Mouse (Mus musculus) ES-Bruce4 (cell line): ENCODE data around the gene Obp2a. TPM values are rescaled to one million over a fixed set of nuclear protein-coding genes. Genes with fewer than 3 reads are reported as not detected.
"Not testable (repeated sequence)": the region's sequence is repeated elsewhere in the genome, so short reads cannot be mapped to it uniquely, and the experiment has no call there.

Experiments used
- H3K27ac ChIP-seq: 2 replicates; pipeline ENCODE4 v1.5.1; 2012; ENCODE audit warnings: low read length, inconsistent platforms; ENCODE audit not compliant: insufficient read depth
- H3K27me3 ChIP-seq: 2 replicates; pipeline ENCODE4 v1.6.1; 2012; ENCODE audit warnings: mild to moderate bottlenecking, low read length, inconsistent platforms; ENCODE audit not compliant: control insufficient read depth, poor library complexity, insufficient read depth, severe bottlenecking
- H3K36me3 ChIP-seq: 2 replicates; pipeline ENCODE4 v1.6.1; 2012; ENCODE audit warnings: inconsistent platforms, mild to moderate bottlenecking, low read length, moderate library complexity; ENCODE audit not compliant: control insufficient read depth, poor library complexity, insufficient read depth, severe bottlenecking
- H3K4me1 ChIP-seq: one replicate; pipeline ENCODE4 v1.8.1; 2011; ENCODE audit warnings: low read length; ENCODE audit not compliant: control insufficient read depth, insufficient read depth
- H3K4me3 ChIP-seq: 2 replicates; pipeline ENCODE4 v1.5.1; 2011; ENCODE audit warnings: low read depth, mild to moderate bottlenecking, low read length
- H3K9ac ChIP-seq: 2 replicates; pipeline ENCODE4 v1.6.1; 2012; ENCODE audit warnings: low read depth, mild to moderate bottlenecking, inconsistent platforms; ENCODE audit not compliant: poor library complexity, severe bottlenecking
- H3K9me3 ChIP-seq: replicated peaks from 2 replicates; pipeline ENCODE4 v1.6.1; 2012; ENCODE audit warnings: mild to moderate bottlenecking, low read length, inconsistent platforms; ENCODE audit not compliant: control insufficient read depth, poor library complexity, insufficient read depth, severe bottlenecking
- CTCF ChIP-seq: IDR thresholded peaks from one replicate; pipeline ENCODE4 v1.8.1; 2011; ENCODE audit warnings: low read depth, low read length
- EP300 ChIP-seq: IDR thresholded peaks from 2 replicates; pipeline ENCODE4 v1.6.1; 2011; ENCODE audit warnings: low read depth, low read length; ENCODE audit not compliant: insufficient read depth
- POLR2A ChIP-seq: IDR thresholded peaks from one replicate; pipeline ENCODE4 v1.8.1; 2011; ENCODE audit warnings: low read length; ENCODE audit not compliant: insufficient read depth
- polyA plus RNA-seq: library from polyadenylated mRNA; stranded (reverse); fragments of >200 nt; gene quantifications from 2 replicates; pipeline ENCODE4 v1.2.4, GENCODE M21; 2011; ENCODE audit warnings: low read depth; ENCODE audit not compliant: missing spikeins, insufficient read depth, insufficient read length

Obp2a gene
- polyA plus RNA-seq: not detected in 2 replicates

- not testable (repeated sequence) for H3K27me3 ChIP-seq, H3K27ac ChIP-seq, H3K9me3 ChIP-seq, H3K4me3 ChIP-seq, H3K36me3 ChIP-seq, H3K4me1 ChIP-seq, H3K9ac ChIP-seq
Measured at GRCm38 (mm10) chr2:25699743-25700142, at the start of gene Obp2a. Gene Obp2a, plus strand, starts transcription at chr2:25700043.

DNA sequence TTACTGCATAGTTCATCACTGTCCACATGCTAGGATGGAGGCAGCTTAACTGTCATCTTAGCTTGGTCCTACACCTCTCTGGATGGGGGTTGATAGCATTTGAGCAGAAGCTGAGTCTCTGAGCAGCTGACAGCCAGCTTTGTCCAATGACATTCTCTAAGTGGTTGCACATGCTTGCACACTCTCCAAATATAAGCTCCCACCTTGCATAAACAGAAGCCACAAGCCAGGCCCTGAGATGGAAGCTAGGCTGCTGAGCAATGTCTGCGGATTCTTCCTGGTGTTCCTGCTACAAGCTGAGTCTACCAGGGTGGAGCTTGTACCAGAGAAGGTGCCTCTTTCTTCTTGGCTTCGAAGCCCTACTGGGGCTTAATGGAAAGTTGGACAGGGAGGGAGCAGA, 46.9 kb upstream of the Obp2a start, which contains the start of gene Lcn8:
Gene Lcn8 (plus strand): TSS at position 219 of the 400 bp plus-strand sequence.
- no peaks in the 10 kb centered on the region for H3K4me1 ChIP-seq
- H3K9me3 ChIP-seq: no peaks in the 10 kb centered on the region
- no peak for TF ChIP-seq EP300
- TF ChIP-seq POLR2A: no peak
- TF ChIP-seq CTCF: no peak
- H3K9ac ChIP-seq: no peak within 1 kb of the TSS
- H3K27me3 ChIP-seq: no peaks in the 10 kb centered on the region
- H3K4me3 ChIP-seq: no peak within 1 kb of the TSS
- no peak within 1 kb of the TSS for H3K27ac ChIP-seq
- H3K36me3 ChIP-seq: no peaks in the 10 kb centered on the region

DNA sequence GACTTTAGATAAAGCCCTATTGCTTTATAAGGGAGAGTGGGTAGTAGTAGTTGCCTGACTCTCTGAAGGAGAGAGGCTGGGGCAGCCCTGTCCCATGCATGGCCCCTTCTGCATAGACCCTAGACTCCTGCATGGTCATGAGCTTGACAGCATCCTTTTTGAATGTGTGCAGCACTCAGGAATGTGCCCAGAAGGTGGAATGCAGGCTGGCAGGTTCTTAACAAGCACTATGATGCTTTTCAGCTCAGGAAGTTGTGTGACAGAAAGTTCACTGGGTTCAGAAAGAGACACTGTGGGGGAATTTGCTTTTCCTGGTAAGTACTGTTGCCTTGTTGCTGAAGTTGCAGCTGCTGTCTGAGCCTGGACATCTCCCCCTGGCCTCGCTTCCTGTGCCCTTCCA, 45.3 kb upstream of the Obp2a start:
- no peaks in the 10 kb centered on the region for H3K36me3 ChIP-seq
- no peak overlapping the region for H3K4me3 ChIP-seq
- H3K27ac ChIP-seq: no peak overlapping the region
- TF ChIP-seq CTCF (no peak), EP300 (no peak), POLR2A (no peak)
- H3K27me3 ChIP-seq: no peaks in the 10 kb centered on the region
- H3K4me1 ChIP-seq: no peaks in the 10 kb centered on the region
- no peak overlapping the region for H3K9ac ChIP-seq
- no peaks in the 10 kb centered on the region for H3K9me3 ChIP-seq

GRCm38 (mm10) chr2:25656691-25657090, 43.2 kb upstream of the Obp2a start:
- Histone ChIP-seq H3K9me3 (no peaks in the 10 kb centered on the region), H3K27me3 (no peaks in the 10 kb centered on the region), H3K27ac (no peak overlapping the region), H3K4me3 (no peak overlapping the region), H3K36me3 (no peaks in the 10 kb centered on the region), H3K9ac (no peak overlapping the region), H3K4me1 (no peaks in the 10 kb centered on the region)
- no peak for TF ChIP-seq EP300

DNA sequence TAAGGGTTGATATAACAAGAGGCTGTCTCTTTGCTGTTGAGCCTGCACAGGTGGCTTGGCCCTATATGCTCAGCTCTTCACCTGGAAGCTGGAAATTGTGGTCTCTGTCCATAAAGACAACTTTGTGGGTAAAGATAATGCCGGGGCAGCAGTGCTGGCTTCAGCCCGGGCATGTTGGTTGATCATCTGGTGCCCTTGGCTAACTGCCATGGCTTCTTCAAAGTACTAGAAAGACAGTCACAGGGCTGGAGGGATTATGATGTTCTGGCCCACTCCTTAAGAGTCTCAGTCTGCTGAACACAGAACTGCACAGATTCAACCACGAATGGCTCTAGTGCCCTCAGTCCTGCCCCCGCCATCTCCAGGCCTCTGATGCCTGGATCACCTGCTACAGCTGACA, 42.6 kb upstream of the Obp2a start:
- H3K36me3 ChIP-seq: no peaks in the 10 kb centered on the region
- H3K27me3 ChIP-seq: no peaks in the 10 kb centered on the region
- H3K9ac ChIP-seq: no peak overlapping the region
- H3K4me1 ChIP-seq: no peaks in the 10 kb centered on the region
- no peaks in the 10 kb centered on the region for H3K9me3 ChIP-seq
- TF ChIP-seq POLR2A (no peak), CTCF (no peak), EP300 (no peak)
- H3K27ac ChIP-seq: no peak overlapping the region
- no peak overlapping the region for H3K4me3 ChIP-seq

GRCm38 (mm10) chr2:25657652-25658051, 42.2 kb upstream of the Obp2a start, which contains the start of gene Lcn5:
Gene Lcn5, plus strand, starts transcription at chr2:25657952.
- Histone ChIP-seq H3K36me3 (no peaks in the 10 kb centered on the region), H3K4me1 (no peaks in the 10 kb centered on the region), H3K27me3 (no peaks in the 10 kb centered on the region)

More at GRCm38 (mm10) chr2:25657652-25658051, 42.2 kb upstream of the Obp2a start, which contains the start of gene Lcn5:
- no peak within 1 kb of the TSS for H3K27ac ChIP-seq
- no peak within 1 kb of the TSS for H3K4me3 ChIP-seq
- TF ChIP-seq EP300: no peak
- no peak within 1 kb of the TSS for H3K9ac ChIP-seq
- no peaks in the 10 kb centered on the region for H3K9me3 ChIP-seq
